Mouse (Mus musculus) embryonic facial prominence, embryonic 11.5 days (tissue): ENCODE measurements around the gene Trim25. TPM values are rescaled to one million over a fixed set of nuclear protein-coding genes. Genes with fewer than 3 reads are reported as not detected.
A peak's percentile ranks its signal among the peaks of the same experiment; 100 is the strongest.

Experiments
- ATAC-seq: fragments of 200-750 bp; cut with Nextera tagmentation; replicated peaks from 2 replicates; pipeline ENCODE4 v1.8.0; 2017; ENCODE audit warnings: low read depth; ENCODE audit not compliant: insufficient number of reproducible peaks, low FRiP score, low TSS enrichment
- DNase-seq: peaks from one replicate; pipeline ENCODE4 v3.0.0-alpha.2; 2015; ENCODE audit warnings: low spot score
- H3K27ac ChIP-seq: fragments of 300-500 bp; sonication (generic); replicated peaks from 2 replicates; pipeline ENCODE4 v1.5.1; 2014; ENCODE audit warnings: mild to moderate bottlenecking, low read depth, low read length, control low read depth
- H3K27me3 ChIP-seq: fragments of 300-500 bp; sonication (generic); 2 replicates; pipeline ENCODE4 v1.6.1; 2014; ENCODE audit warnings: mild to moderate bottlenecking, low read length, moderate library complexity, mixed read lengths; ENCODE audit not compliant: control insufficient read depth, insufficient read depth
- H3K36me3 ChIP-seq: fragments of 300-500 bp; sonication (generic); replicated peaks from 2 replicates; pipeline ENCODE4 v1.6.1; 2014; ENCODE audit warnings: low read depth, mild to moderate bottlenecking, low read length, moderate library complexity, mixed read lengths; ENCODE audit not compliant: control insufficient read depth, insufficient read depth
- H3K4me1 ChIP-seq: fragments of 300-500 bp; sonication (generic); 2 replicates; pipeline ENCODE4 v1.6.1; 2014; ENCODE audit warnings: low read length, mixed read lengths; ENCODE audit not compliant: control insufficient read depth, insufficient read depth
- H3K4me2 ChIP-seq: fragments of 300-500 bp; sonication (generic); 2 replicates; pipeline ENCODE4 v1.6.1; 2014; ENCODE audit warnings: low read depth, mild to moderate bottlenecking, control low read depth, low read length, moderate library complexity
- H3K4me3 ChIP-seq: fragments of 300-500 bp; sonication (generic); 2 replicates; pipeline ENCODE4 v1.5.1; 2014; ENCODE audit warnings: low read depth, low read length, control low read depth
- H3K9ac ChIP-seq: fragments of 300-500 bp; sonication (generic); replicated peaks from 2 replicates; pipeline ENCODE4 v1.6.1; 2014; ENCODE audit warnings: mild to moderate bottlenecking, control low read depth, low read length
- H3K9me3 ChIP-seq: fragments of 300-500 bp; sonication (generic); replicated peaks from 2 replicates; pipeline ENCODE4 v1.6.1; 2016; ENCODE audit warnings: mild to moderate bottlenecking, low read length, inconsistent platforms, mixed read lengths; ENCODE audit not compliant: control insufficient read depth
- WGBS: fragments of 180-500 bp; shearing (Covaris S2); extraction: QIAGEN DNeasy Blood & Tissue Kit; methylation state at CpG from one replicate; pipeline ENCODE4 v1.1.7; 2014; 5-methylcytosine and 5-hydroxymethylcytosine counted together
- polyA plus RNA-seq: library from polyadenylated mRNA; unstranded; fragments of >200 nt; fragmentation: Nextera tagmentation; extraction: Ambion mirVana; gene quantifications from 2 replicates; pipeline ENCODE4 v1.2.1, GENCODE M21; 2014

Trim25 gene
- polyA plus RNA-seq, 1 experiment from 2014 or later = 2.9 TPM

- DNase-seq = peak; percentile 93
- under 1% methylated on average over 55 of the region's 63 CpGs for WGBS
- no peaks in the 10 kb centered on the region; the same call in 1 of the 2 replicates for H3K27me3 ChIP-seq
- peak; percentile 89 for ATAC-seq
- H3K27ac ChIP-seq = no peak overlapping the region
- H3K4me1 ChIP-seq = no peaks in the 10 kb centered on the region; the same call in none of the 2 replicates
- H3K36me3 ChIP-seq = no peaks in the 10 kb centered on the region
- H3K9ac ChIP-seq = peak overlapping the region; percentile 80
- peak overlapping the region; percentile 81 for H3K4me3 ChIP-seq
- H3K4me2 ChIP-seq = peak overlapping the region; percentile 90
- H3K9me3 ChIP-seq = no peaks in the 10 kb centered on the region
Measured at GRCm38 (mm10) chr11:89060423-89061089, 61.4 kb downstream of the Trim25 start.

- WGBS = 83% methylated on average over 7 of the region's 7 CpGs
- DNase-seq = no peak
- H3K27ac ChIP-seq = no peak overlapping the region
- no peaks in the 10 kb centered on the region for H3K36me3 ChIP-seq
- H3K9me3 ChIP-seq = no peaks in the 10 kb centered on the region
- no peak overlapping the region for H3K9ac ChIP-seq
- H3K4me2 ChIP-seq = no peak overlapping the region
- H3K27me3 ChIP-seq = no peaks in the 10 kb centered on the region; the same call in 1 of the 2 replicates
- no peaks in the 10 kb centered on the region; the same call in none of the 2 replicates for H3K4me1 ChIP-seq
- no peak for ATAC-seq
- H3K4me3 ChIP-seq = no peak overlapping the region
Measured at GRCm38 (mm10) chr11:89061362-89061761, 62.2 kb downstream of the Trim25 start.

GRCm38 (mm10) chr11:89064312-89064711 is 65.1 kb downstream of the Trim25 start:
- Histone ChIP-seq H3K4me2 (no peak overlapping the region), H3K9me3 (no peaks in the 10 kb centered on the region), H3K36me3 (no peaks in the 10 kb centered on the region), H3K27ac (no peak overlapping the region), H3K9ac (no peak overlapping the region), H3K27me3 (no peaks in the 10 kb centered on the region; the same call in 1 of the 2 replicates), H3K4me1 (no peaks in the 10 kb centered on the region; the same call in 1 of the 2 replicates), H3K4me3 (no peak overlapping the region)
- DNase-seq (no peak), ATAC-seq (no peak)
- 82% methylated on average over 6 of the region's 6 CpGs for WGBS

GRCm38 (mm10) chr11:89065297-89065696 is 66.1 kb downstream of the Trim25 start:
- ATAC-seq = no peak

DNA sequence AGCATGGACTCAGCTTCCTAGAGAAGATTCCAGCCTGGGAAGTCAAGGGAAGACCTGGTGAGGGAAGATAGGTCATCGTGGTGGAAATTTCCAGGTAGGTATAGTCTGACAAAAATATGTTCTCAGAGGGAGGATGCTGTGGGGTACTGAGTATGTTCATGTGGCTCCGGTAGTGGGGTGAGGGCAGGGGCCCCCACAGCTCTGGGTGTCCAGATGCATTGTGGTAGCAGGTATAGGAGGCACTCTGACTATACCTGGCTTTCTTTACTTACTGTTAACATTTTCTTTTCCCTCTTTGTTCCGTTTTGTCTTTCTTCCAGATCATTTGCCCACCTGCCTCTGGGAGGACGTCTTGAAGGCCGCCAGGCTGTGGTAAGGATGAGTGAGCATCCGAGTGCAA is 67.0 kb downstream of the Trim25 start:
- WGBS = 76% methylated on average over 6 of the region's 6 CpGs
- ATAC-seq (no peak), DNase-seq (no peak)
- no peak overlapping the region for H3K9ac ChIP-seq
- no peaks in the 10 kb centered on the region for H3K4me1 ChIP-seq
- no peak overlapping the region for H3K4me2 ChIP-seq
- no peak overlapping the region for H3K27ac ChIP-seq
- H3K4me3 ChIP-seq = no peak overlapping the region
- H3K36me3 ChIP-seq = no peaks in the 10 kb centered on the region
- H3K27me3 ChIP-seq = no peaks in the 10 kb centered on the region
- no peaks in the 10 kb centered on the region for H3K9me3 ChIP-seq

More at GRCm38 (mm10) chr11:89065297-89065696, 66.1 kb downstream of the Trim25 start:
- H3K4me2 ChIP-seq = no peak overlapping the region
- no peak overlapping the region for H3K27ac ChIP-seq
- H3K36me3 ChIP-seq = no peaks in the 10 kb centered on the region
- no peak overlapping the region for H3K4me3 ChIP-seq
- DNase-seq = peak; percentile 26
- H3K9me3 ChIP-seq = no peaks in the 10 kb centered on the region
- WGBS = 95% methylated on average over 3 of the region's 3 CpGs
- H3K4me1 ChIP-seq = no peaks in the 10 kb centered on the region
- H3K27me3 ChIP-seq = no peaks in the 10 kb centered on the region
- no peak overlapping the region for H3K9ac ChIP-seq

GRCm38 (mm10) chr11:89066750-89067149 is 67.6 kb downstream of the Trim25 start, which contains the start of gene Dgke:
Gene Dgke (minus strand): TSS chr11:89066850.
- H3K9ac ChIP-seq = no peak within 1 kb of the TSS
- H3K4me1 ChIP-seq = no peaks in the 10 kb centered on the region
- H3K27ac ChIP-seq = no peak within 1 kb of the TSS
- 92% methylated on average over 1 of the region's 1 CpGs for WGBS
- H3K27me3 ChIP-seq = no peaks in the 10 kb centered on the region
- H3K4me3 ChIP-seq = no peak within 1 kb of the TSS
- ATAC-seq = no peak
- no peaks in the 10 kb centered on the region for H3K9me3 ChIP-seq
- no peak within 1 kb of the TSS for H3K4me2 ChIP-seq
- no peaks in the 10 kb centered on the region for H3K36me3 ChIP-seq
- DNase-seq = no peak

DNA sequence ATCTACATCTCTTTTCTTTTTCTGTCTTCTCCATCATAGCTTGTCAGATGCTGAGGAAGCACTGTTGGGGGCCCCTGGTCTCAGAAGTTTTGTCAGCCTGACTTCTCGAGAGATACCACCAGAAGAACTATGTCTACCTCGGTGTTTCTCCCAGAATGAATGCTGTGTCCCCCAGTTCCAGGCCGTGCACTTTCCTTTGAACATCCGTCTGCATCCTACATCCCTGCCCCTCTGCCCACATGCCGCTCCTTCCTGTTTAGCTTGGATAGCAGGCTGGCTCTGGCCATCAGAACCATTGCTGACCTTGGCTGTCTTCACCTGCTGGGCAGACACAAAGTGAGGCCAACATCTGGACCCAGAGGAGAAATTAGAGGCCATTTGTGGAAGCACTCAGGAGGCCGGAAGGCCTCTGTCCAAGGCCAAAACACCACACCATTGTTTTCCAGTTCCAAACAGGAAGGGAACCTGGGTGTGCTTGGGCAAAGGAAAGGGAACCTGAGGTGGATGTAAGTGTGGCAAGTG is 68.2 kb downstream of the Trim25 start:
- H3K27ac ChIP-seq = no peak overlapping the region
- no peaks in the 10 kb centered on the region for H3K36me3 ChIP-seq
- H3K9me3 ChIP-seq = no peaks in the 10 kb centered on the region
- H3K4me2 ChIP-seq = no peak overlapping the region
- DNase-seq (no peak), ATAC-seq (no peak)
- no peak overlapping the region for H3K9ac ChIP-seq
- no peaks in the 10 kb centered on the region for H3K4me1 ChIP-seq
- H3K4me3 ChIP-seq = no peak overlapping the region
- no peaks in the 10 kb centered on the region for H3K27me3 ChIP-seq
- WGBS = 53% methylated on average over 6 of the region's 6 CpGs

DNA sequence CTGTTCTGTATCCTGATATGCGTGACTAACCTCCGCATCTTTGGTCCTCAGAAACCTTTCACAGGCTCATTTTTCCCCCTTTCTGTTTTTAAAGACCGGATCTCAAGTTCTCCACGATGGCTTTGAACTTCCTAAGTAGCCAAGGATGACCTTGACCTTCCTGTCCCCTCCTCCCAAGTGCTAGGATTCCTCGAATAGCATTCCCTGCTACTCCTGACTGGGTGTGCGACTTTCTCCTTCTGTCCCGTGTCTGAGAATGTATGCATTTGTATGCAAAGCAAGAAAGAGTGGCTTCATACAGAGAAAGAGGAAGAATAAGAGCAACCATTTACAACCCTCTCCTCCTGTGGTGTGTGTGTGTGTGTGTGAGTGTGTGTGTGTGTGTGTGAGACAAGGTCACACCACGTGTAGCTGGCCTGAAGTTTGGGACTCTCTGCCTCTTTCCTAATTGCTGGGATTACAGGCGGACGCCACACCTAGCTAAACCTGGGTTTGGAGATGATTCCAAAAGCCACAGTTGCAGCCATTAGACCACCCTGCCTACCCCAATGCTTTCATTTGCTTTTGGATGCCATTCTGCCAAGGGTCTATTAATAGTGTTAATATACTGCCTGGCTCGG is 68.8 kb downstream of the Trim25 start:
- DNase-seq = no peak
- H3K9ac ChIP-seq = no peak overlapping the region
- H3K9me3 ChIP-seq = no peaks in the 10 kb centered on the region
- WGBS = 57% methylated on average over 11 of the region's 11 CpGs
- no peak overlapping the region for H3K4me2 ChIP-seq
- no peak overlapping the region for H3K27ac ChIP-seq
- H3K36me3 ChIP-seq = no peaks in the 10 kb centered on the region
- H3K27me3 ChIP-seq = no peaks in the 10 kb centered on the region
- no peaks in the 10 kb centered on the region for H3K4me1 ChIP-seq
- no peak overlapping the region for H3K4me3 ChIP-seq
- no peak for ATAC-seq
